Mouse (Mus musculus) embryonic facial prominence, embryonic 11.5 days (tissue): ENCODE data around the gene Macrod1. TPM values are rescaled to one million over a fixed set of nuclear protein-coding genes. Genes with fewer than 3 reads are reported as not detected.
"Not testable (repeated sequence)": the region's sequence is repeated elsewhere in the genome, so short reads cannot be mapped to it uniquely, and the experiment has no call there.

ENCODE experiments used
- ATAC-seq: fragments of 200-750 bp; cut with Nextera tagmentation; replicated peaks from 2 replicates; pipeline ENCODE4 v1.8.0; 2017; ENCODE audit warnings: low read depth; ENCODE audit not compliant: insufficient number of reproducible peaks, low FRiP score, low TSS enrichment
- DNase-seq: peaks from one replicate; pipeline ENCODE4 v3.0.0-alpha.2; 2015; ENCODE audit warnings: low spot score
- H3K27ac ChIP-seq: fragments of 300-500 bp; sonication (generic); replicated peaks from 2 replicates; pipeline ENCODE4 v1.5.1; 2014; ENCODE audit warnings: mild to moderate bottlenecking, low read depth, low read length, control low read depth
- H3K27me3 ChIP-seq: fragments of 300-500 bp; sonication (generic); 2 replicates; pipeline ENCODE4 v1.6.1; 2014; ENCODE audit warnings: mild to moderate bottlenecking, low read length, moderate library complexity, mixed read lengths; ENCODE audit not compliant: control insufficient read depth, insufficient read depth
- H3K36me3 ChIP-seq: fragments of 300-500 bp; sonication (generic); replicated peaks from 2 replicates; pipeline ENCODE4 v1.6.1; 2014; ENCODE audit warnings: low read depth, mild to moderate bottlenecking, low read length, moderate library complexity, mixed read lengths; ENCODE audit not compliant: control insufficient read depth, insufficient read depth
- H3K4me1 ChIP-seq: fragments of 300-500 bp; sonication (generic); 2 replicates; pipeline ENCODE4 v1.6.1; 2014; ENCODE audit warnings: low read length, mixed read lengths; ENCODE audit not compliant: control insufficient read depth, insufficient read depth
- H3K4me2 ChIP-seq: fragments of 300-500 bp; sonication (generic); 2 replicates; pipeline ENCODE4 v1.6.1; 2014; ENCODE audit warnings: low read depth, mild to moderate bottlenecking, control low read depth, low read length, moderate library complexity
- H3K4me3 ChIP-seq: fragments of 300-500 bp; sonication (generic); 2 replicates; pipeline ENCODE4 v1.5.1; 2014; ENCODE audit warnings: low read depth, low read length, control low read depth
- H3K9ac ChIP-seq: fragments of 300-500 bp; sonication (generic); replicated peaks from 2 replicates; pipeline ENCODE4 v1.6.1; 2014; ENCODE audit warnings: mild to moderate bottlenecking, control low read depth, low read length
- H3K9me3 ChIP-seq: fragments of 300-500 bp; sonication (generic); replicated peaks from 2 replicates; pipeline ENCODE4 v1.6.1; 2016; ENCODE audit warnings: mild to moderate bottlenecking, low read length, inconsistent platforms, mixed read lengths; ENCODE audit not compliant: control insufficient read depth
- WGBS: fragments of 180-500 bp; shearing (Covaris S2); extraction: QIAGEN DNeasy Blood & Tissue Kit; methylation state at CpG from one replicate; pipeline ENCODE4 v1.1.7; 2014; 5-methylcytosine and 5-hydroxymethylcytosine counted together
- polyA plus RNA-seq: library from polyadenylated mRNA; unstranded; fragments of >200 nt; fragmentation: Nextera tagmentation; extraction: Ambion mirVana; gene quantifications from 2 replicates; pipeline ENCODE4 v1.2.1, GENCODE M21; 2014

Gene Macrod1
- polyA plus RNA-seq, 1 experiment from 2014 or later = 6.9 TPM

DNA sequence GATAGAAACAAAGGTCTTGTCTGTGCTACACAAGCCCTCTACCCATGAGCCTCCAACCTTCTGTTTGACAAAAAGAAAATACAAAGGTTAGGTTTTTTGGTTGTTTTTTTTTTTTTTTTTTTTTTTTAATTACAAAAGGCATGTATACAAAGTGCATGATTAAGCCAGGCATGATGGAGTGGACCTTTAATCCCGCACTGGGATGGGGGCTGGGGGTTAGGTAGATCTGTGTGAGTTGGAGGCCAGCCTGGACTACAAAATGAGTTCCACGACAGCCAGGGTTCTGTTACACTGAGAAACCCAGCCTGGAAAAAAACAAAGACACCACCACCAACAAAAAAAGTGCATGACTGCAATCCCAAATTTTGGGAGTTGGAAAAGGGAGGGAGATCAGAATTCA is 15.4 kb upstream of the Macrod1 start:
- DNase-seq (no peak), ATAC-seq (no peak)
- no peak overlapping the region; the same call in 1 of the 2 replicates for H3K4me3 ChIP-seq
- no peak overlapping the region for H3K4me2 ChIP-seq
- no peaks in the 10 kb centered on the region for H3K27me3 ChIP-seq
- H3K4me1 ChIP-seq = 0 out of 2 replicates have a peak, but pooled peaks cover 2% of the 10 kb centered on the region
- peak overlapping the region; percentile 83 for H3K27ac ChIP-seq
- no peaks in the 10 kb centered on the region for H3K36me3 ChIP-seq
- 85% methylated on average over 2 of the region's 2 CpGs for WGBS
- no peak overlapping the region; the same call in 1 of the 2 replicates for H3K9ac ChIP-seq
- no peaks in the 10 kb centered on the region for H3K9me3 ChIP-seq

DNA sequence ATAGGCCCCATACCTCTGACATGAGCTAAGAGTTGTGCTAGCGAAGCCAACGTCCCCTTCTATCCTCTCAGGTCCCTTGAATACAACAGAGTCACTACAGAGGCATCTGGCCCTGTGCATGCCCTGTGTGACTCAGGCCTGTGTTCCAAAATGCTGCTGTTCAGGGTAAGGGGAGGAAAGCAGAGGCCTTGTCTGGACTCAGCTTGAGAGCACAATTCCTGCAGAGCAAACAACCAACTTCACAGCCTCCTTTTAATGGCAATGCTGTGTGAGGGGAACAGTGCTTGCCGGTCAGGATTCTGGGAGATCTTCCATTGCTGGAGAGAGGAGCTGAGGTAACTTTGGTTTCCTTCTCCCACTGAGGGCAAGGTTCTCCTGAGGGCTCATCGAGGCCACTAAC is 12.3 kb upstream of the Macrod1 start:
- ATAC-seq = no peak
- WGBS = 57% methylated on average over 4 of the region's 4 CpGs
- Histone ChIP-seq H3K36me3 (no peaks in the 10 kb centered on the region), H3K9ac (no peak overlapping the region), H3K9me3 (no peaks in the 10 kb centered on the region), H3K4me2 (no peak overlapping the region), H3K4me3 (no peak overlapping the region), H3K27ac (no peak overlapping the region), H3K4me1 (0 out of 2 replicates have a peak, but pooled peaks cover 2% of the 10 kb centered on the region), H3K27me3 (no peaks in the 10 kb centered on the region)
- no peak for DNase-seq

DNA sequence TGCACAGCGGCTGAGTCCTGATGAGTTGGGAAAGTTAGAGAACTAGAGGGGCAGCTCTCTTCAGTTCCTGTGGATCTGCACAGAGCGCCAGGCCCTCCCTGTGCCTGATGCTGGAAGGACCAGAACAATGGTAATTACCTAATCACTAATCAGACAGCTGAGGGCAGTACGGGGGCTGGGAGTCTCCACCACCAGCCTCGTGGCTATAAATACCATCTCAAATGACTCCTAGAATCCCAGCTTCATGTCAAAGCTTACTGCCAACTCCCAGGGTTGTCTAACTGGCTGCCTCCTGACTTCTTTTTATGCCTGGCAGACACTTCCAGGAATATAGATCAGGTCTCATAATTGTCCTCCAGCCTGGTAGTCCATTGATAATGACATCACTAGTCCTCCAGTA is 11.9 kb upstream of the Macrod1 start:
- no peak overlapping the region for H3K4me2 ChIP-seq
- no peak overlapping the region for H3K4me3 ChIP-seq
- 0 out of 2 replicates have a peak, but pooled peaks cover 2% of the 10 kb centered on the region for H3K4me1 ChIP-seq
- no peaks in the 10 kb centered on the region for H3K9me3 ChIP-seq
- H3K9ac ChIP-seq = no peak overlapping the region
- no peak overlapping the region for H3K27ac ChIP-seq
- no peak for ATAC-seq
- no peak for DNase-seq
- no peaks in the 10 kb centered on the region for H3K27me3 ChIP-seq
- WGBS = 29% methylated on average over 4 of the region's 4 CpGs
- H3K36me3 ChIP-seq = no peaks in the 10 kb centered on the region

DNA sequence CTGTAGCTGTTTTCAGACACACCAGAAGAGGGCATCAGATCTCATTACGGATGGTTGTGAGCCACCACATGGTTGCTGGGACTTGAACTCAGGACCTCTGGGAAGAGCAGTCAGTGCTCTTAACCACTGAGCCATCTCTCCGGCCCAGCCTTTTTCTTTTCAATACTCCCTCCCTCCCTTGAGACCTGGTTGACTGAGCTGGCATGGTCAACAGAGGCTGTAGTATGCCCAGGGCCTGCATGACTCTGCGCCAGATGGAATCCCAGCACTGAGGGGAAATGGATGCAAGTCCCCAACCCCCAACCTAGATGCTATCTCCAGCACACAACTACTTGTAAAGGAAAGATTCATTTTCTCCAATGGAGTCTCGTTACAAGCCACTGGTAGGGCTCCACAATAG is 3.2 kb upstream of the Macrod1 start:
- WGBS = 81% methylated on average over 4 of the region's 4 CpGs
- H3K36me3 ChIP-seq, H3K4me2 ChIP-seq, H3K9ac ChIP-seq, ATAC-seq, H3K4me1 ChIP-seq, H3K27me3 ChIP-seq, H3K9me3 ChIP-seq, H3K27ac ChIP-seq, DNase-seq, H3K4me3 ChIP-seq: not testable (repeated sequence)

DNA sequence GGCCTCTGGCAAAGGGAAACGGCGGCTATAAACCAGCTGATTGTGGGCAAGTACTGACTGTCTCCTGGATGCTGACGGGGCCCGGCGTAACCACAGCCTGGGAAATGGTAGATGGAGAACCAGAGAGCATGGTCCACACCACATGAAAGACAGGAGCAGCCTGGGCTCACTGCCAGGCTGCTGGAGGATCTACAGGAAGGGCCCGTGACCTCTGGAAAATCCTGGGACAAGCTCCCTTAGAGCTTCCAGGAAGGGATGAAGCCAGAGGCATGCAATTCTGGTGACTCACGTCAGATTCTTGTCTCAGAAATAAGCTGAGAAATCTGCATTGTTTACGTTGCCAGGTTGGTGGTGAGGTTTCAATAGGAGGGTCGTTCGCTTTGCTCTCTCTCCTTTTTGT is 1.8 kb upstream of the Macrod1 start:
- Histone ChIP-seq H3K27ac (no peak overlapping the region), H3K9ac (no peak overlapping the region), H3K4me2 (no peak overlapping the region), H3K4me1 (peaks cover 6% of the 10 kb centered on the region), H3K4me3 (no peak overlapping the region), H3K9me3 (no peaks in the 10 kb centered on the region), H3K27me3 (no peaks in the 10 kb centered on the region), H3K36me3 (no peaks in the 10 kb centered on the region)
- ATAC-seq (no peak), DNase-seq (no peak)
- WGBS = 73% methylated on average over 10 of the region's 10 CpGs

DNA sequence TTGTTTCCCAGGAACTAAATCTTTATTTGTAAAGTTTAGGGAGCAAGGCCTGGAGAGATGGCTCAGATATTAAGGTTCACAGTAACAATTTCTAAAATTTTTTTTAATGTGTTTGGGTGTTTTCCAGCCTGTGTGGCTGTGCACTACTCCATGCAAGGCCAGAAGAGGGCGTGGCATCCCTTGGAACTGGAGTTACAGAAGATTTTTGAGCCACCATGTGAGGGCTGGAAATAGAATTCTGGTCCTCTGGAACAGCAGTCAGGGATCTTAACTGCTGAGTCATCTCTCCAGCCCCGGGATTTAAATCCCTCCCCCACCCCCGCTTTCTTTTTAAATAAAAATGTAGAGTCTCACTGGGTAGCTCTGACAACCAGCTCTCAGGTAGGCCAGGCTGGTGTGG is 1.4 kb upstream of the Macrod1 start:
- Histone ChIP-seq H3K4me2 (no peak overlapping the region), H3K27ac (no peak overlapping the region), H3K4me3 (no peak overlapping the region), H3K36me3 (no peaks in the 10 kb centered on the region), H3K4me1 (peaks cover 6% of the 10 kb centered on the region), H3K9ac (no peak overlapping the region), H3K27me3 (no peaks in the 10 kb centered on the region), H3K9me3 (no peaks in the 10 kb centered on the region)
- WGBS = 46% methylated on average over 3 of the region's 3 CpGs
- no peak for DNase-seq
- ATAC-seq = no peak

DNA sequence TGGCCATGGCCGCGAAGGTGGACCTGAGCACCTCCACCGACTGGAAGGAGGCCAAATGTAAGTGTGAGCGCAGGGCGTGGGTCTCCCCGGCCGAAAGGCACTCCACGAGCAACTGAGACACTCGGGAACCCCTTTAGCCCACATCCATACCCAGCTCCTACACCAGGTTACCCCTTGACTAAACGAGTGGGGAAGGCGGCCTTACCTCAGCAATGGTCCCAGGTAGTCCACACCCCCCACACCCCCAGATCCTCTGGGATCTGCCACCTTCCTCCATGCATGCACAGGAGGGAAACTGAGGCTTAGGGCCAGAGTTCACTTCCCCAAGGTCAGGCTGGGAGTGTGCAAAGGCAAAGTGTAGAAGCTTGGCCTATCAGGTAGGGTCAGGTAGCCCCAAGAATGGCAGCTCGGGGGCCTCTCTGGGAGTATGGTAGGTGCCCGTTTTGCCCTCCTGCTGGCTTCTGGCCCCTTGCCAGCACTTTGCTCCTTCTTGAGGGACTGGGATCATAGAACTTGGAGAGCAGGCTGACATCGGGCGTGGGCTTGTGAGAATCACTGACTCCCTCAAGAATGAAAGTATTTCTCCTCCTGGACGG is 614 bp downstream of the Macrod1 start:
- Histone ChIP-seq H3K36me3 (no peaks in the 10 kb centered on the region), H3K9me3 (no peaks in the 10 kb centered on the region), H3K27ac (no peak overlapping the region), H3K4me2 (peak overlapping the region; percentile 100), H3K27me3 (no peaks in the 10 kb centered on the region), H3K4me1 (peaks cover 6% of the 10 kb centered on the region), H3K9ac (peak overlapping the region; percentile 68), H3K4me3 (peak overlapping the region; percentile 70)
- 2% methylated on average over 16 of the region's 16 CpGs for WGBS
- ATAC-seq (peak; percentile 20), DNase-seq (no peak)

DNA sequence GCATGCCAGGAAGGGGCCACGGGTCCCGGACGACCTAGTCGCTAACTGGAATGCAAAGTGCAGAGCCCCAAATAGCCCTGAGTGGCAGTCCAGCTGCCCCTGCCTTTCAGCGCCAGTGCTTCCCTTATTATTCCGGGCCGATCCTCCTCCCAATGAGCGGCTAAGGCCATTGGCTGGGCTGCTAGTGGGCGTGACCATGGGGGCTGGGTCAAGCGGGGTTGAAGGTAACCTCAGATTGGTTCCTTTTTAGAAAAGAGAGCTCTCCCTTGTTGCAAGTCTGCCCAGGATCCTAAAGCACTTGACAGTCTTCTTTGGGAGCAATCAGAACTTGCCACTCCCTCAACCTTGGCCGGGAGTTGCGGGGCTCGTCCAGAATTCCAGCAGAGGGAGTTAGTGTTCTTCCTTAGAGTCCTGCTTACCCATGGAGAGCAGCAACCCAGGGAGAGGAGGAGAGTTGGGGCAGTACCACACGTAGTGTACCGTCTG is 1.2 kb downstream of the Macrod1 start:
- Histone ChIP-seq H3K27me3 (no peaks in the 10 kb centered on the region), H3K27ac (no peak overlapping the region), H3K36me3 (no peaks in the 10 kb centered on the region), H3K4me2 (peak overlapping the region; percentile 100), H3K4me3 (peak overlapping the region; percentile 16), H3K9me3 (no peaks in the 10 kb centered on the region), H3K9ac (0 out of 2 replicates have a peak overlapping the region, but pooled peaks have one; percentile 2), H3K4me1 (peaks cover 6% of the 10 kb centered on the region)
- under 1% methylated on average over 15 of the region's 15 CpGs for WGBS
- ATAC-seq = peak; percentile 71
- peak; percentile 90 for DNase-seq
